Mouse (Mus musculus): Measurements from ENCODE around the gene Shprh. TPM values are rescaled to one million over a fixed set of nuclear protein-coding genes. Genes with fewer than 3 reads are reported as not detected.

Gene Shprh
- 2.1 and 2.2 TPM in 2 replicates for polyA plus RNA-seq (2012; rRNA removed)

DNA sequence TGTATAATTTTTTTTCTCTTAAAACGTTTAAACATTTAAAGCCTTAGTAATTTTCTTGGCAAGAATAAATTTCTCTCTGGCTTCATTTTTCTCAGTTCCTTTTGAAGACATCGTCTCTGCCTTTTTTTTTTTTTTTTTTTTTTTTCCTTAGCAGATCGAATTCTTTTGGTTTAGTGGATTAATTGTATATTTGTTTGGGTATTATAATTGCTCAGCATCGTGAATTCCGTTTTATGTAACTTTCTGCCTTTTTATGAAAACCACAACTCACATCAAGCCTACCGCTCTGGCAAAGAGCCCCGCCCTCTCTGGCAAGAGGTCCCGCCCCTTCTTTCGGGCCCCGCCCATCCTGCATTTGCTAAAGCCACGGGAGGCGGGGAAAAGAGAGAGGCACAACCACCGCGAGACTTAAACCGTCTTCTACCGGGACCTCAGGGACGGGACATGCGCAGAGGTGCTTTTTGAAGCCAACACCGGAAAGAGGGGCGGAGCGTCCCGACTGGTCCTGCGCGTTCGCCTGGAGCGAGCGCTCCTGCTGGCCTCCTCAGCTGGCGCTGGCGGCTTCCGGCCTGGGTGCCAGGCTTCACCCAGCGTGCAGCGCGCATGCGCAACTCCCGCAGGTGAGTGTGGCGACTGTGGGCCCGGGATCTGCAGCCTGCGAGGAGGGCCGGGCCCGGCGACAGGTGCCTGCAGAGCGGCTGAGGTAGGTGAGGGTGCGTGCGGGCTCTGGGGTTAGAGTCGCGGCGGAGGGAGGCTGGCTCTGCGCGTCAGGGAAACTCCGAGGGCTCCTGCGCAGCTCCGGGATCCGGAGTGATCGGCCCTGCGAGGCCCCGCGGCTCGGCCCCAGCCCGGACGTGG is at the start of gene Shprh:
Shprh (plus strand) TSS at position 544 of the 858 bp plus-strand sequence.

Other genes with a start within 250 kb of the Shprh start
- gene Grm1, start 67.1 kb upstream of the Shprh start, polyA plus RNA-seq (2012; rRNA removed), result 0.03 and 0.07 TPM in 2 replicates
- gene Fbxo30, start 131.9 kb downstream of the Shprh start, polyA plus RNA-seq (2012; rRNA removed), result 2.7 and 3.7 TPM in 2 replicates
- 19.2 and 36.8 TPM in 2 replicates for gene Epm2a, start 194.0 kb downstream of the Shprh start, polyA plus RNA-seq (2012; rRNA removed)